Mouse (Mus musculus) ES-Bruce4 (cell line): ENCODE measurements around the gene Kcnq4. TPM values are rescaled to one million over a fixed set of nuclear protein-coding genes. Genes with fewer than 3 reads are reported as not detected.

Experiments used
- H3K27ac ChIP-seq: 2 replicates; pipeline ENCODE4 v1.5.1; 2012; ENCODE audit warnings: low read length, inconsistent platforms; ENCODE audit not compliant: insufficient read depth
- H3K27me3 ChIP-seq: 2 replicates; pipeline ENCODE4 v1.6.1; 2012; ENCODE audit warnings: mild to moderate bottlenecking, low read length, inconsistent platforms; ENCODE audit not compliant: control insufficient read depth, poor library complexity, insufficient read depth, severe bottlenecking
- H3K36me3 ChIP-seq: 2 replicates; pipeline ENCODE4 v1.6.1; 2012; ENCODE audit warnings: inconsistent platforms, mild to moderate bottlenecking, low read length, moderate library complexity; ENCODE audit not compliant: control insufficient read depth, poor library complexity, insufficient read depth, severe bottlenecking
- H3K4me1 ChIP-seq: one replicate; pipeline ENCODE4 v1.8.1; 2011; ENCODE audit warnings: low read length; ENCODE audit not compliant: control insufficient read depth, insufficient read depth
- H3K4me3 ChIP-seq: 2 replicates; pipeline ENCODE4 v1.5.1; 2011; ENCODE audit warnings: low read depth, mild to moderate bottlenecking, low read length
- H3K9ac ChIP-seq: 2 replicates; pipeline ENCODE4 v1.6.1; 2012; ENCODE audit warnings: low read depth, mild to moderate bottlenecking, inconsistent platforms; ENCODE audit not compliant: poor library complexity, severe bottlenecking
- H3K9me3 ChIP-seq: replicated peaks from 2 replicates; pipeline ENCODE4 v1.6.1; 2012; ENCODE audit warnings: mild to moderate bottlenecking, low read length, inconsistent platforms; ENCODE audit not compliant: control insufficient read depth, poor library complexity, insufficient read depth, severe bottlenecking
- CTCF ChIP-seq: IDR thresholded peaks from one replicate; pipeline ENCODE4 v1.8.1; 2011; ENCODE audit warnings: low read depth, low read length
- EP300 ChIP-seq: IDR thresholded peaks from 2 replicates; pipeline ENCODE4 v1.6.1; 2011; ENCODE audit warnings: low read depth, low read length; ENCODE audit not compliant: insufficient read depth
- POLR2A ChIP-seq: IDR thresholded peaks from one replicate; pipeline ENCODE4 v1.8.1; 2011; ENCODE audit warnings: low read length; ENCODE audit not compliant: insufficient read depth
- polyA plus RNA-seq: library from polyadenylated mRNA; stranded (reverse); fragments of >200 nt; gene quantifications from 2 replicates; pipeline ENCODE4 v1.2.4, GENCODE M21; 2011; ENCODE audit warnings: low read depth; ENCODE audit not compliant: missing spikeins, insufficient read depth, insufficient read length

Gene Kcnq4
- polyA plus RNA-seq, 1 experiment, result 3.2 TPM

DNA sequence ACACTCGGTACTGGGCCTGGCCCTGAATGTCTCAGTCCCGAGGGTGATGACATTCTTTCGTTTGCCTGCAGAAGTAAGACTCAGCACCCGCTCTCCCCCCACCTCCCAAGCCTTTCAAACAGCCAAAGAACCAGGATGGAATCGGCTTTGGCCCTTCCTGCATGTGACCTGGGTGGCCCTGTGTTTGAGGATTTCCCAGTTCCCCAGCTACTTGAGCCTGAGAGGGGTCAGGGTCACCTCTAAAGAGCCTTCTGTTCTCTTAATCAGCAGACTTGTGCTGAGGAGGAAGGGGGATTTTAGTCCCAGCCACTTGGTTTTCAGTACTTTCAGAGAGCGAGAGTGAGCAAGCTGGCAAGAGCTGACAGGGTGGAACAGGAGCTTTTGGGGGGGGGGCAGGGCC, 19.0 kb downstream of the Kcnq4 start:
- H3K27me3 ChIP-seq, result no peaks in the 10 kb centered on the region
- no peak overlapping the region for H3K9ac ChIP-seq
- no peaks in the 10 kb centered on the region for H3K9me3 ChIP-seq
- no peaks in the 10 kb centered on the region for H3K4me1 ChIP-seq
- TF ChIP-seq POLR2A, result no peak
- TF ChIP-seq EP300, result no peak
- no peak for TF ChIP-seq CTCF
- H3K36me3 ChIP-seq, result no peaks in the 10 kb centered on the region
- H3K27ac ChIP-seq, result no peak overlapping the region
- no peak overlapping the region for H3K4me3 ChIP-seq

DNA sequence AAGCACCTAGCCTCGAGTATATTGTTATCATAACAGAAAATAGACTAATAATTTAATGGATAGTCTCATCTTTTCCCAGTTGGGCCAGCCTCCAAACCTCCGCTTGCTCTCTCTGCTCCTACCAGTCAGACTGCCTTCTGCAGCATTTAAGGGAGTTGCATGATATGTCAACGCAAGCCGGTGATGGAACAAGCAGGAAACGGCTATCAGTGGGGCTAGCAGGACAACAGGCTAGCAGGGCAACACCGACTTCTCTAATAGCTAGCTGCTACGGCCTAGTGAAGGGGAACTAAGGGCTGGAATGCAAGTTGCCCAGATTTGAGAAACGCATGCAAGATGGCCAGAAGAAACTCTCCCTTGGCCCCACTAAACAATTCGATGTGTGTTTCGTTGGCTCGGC, 20.6 kb downstream of the Kcnq4 start:
- no peaks in the 10 kb centered on the region for H3K9me3 ChIP-seq
- H3K27ac ChIP-seq, result no peak overlapping the region
- no peaks in the 10 kb centered on the region for H3K36me3 ChIP-seq
- H3K27me3 ChIP-seq, result no peaks in the 10 kb centered on the region
- no peak overlapping the region for H3K4me3 ChIP-seq
- no peaks in the 10 kb centered on the region for H3K4me1 ChIP-seq
- H3K9ac ChIP-seq, result no peak overlapping the region
- TF ChIP-seq POLR2A (no peak), CTCF (no peak), EP300 (no peak)

DNA sequence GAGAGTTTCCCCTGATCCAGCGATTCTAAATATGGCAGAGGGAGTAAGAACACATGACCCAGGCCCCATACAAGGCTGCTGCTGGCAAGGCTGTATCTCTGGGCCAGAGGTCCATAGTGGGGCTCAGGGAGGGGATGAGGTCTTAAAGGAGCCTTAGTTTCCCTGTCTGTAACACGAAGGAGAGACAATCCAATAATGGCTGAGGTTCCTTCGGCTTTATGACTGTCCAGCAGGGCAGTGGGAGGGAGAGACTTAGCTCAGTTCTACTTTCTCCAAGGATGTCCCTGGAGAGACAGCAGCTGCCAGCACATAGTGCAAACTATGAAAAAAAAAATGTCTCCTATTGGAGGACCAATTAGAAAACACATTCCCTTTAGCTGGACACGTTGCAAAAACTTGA, 22.2 kb downstream of the Kcnq4 start:
- Histone ChIP-seq H3K4me1 (no peaks in the 10 kb centered on the region), H3K4me3 (no peak overlapping the region), H3K27ac (no peak overlapping the region)

DNA sequence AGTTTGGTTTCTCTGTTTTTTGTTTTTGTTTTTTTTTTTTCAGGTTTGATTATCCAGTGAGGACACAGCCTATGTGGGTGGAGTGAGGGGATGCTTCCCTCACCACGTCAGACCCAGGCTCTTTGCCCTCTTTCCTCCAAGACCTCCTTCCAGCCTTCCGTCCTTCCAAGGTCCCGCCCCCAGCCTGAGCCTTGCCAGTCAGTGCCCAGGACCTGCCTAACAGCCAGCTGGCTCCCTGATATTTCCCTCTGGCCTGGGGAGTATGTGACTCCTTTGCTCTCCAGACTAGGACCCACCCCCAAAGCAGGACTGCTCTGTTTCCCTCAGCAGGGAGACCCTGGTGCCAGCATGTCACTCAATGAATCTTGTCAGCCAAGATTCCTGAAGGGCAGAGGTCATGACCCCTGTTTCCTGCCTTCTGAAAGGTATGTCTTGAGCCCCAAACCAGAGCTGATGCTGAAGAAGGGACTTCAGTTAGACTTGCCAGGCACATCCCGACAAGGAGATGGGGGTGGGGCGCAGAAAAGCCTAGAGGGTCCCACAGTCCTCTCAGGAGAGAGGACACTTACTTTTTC, 22.8 kb downstream of the Kcnq4 start:
- TF ChIP-seq CTCF, result no peak
- TF ChIP-seq POLR2A, result no peak
- TF ChIP-seq EP300, result no peak
- Histone ChIP-seq H3K4me3 (no peak overlapping the region), H3K36me3 (no peaks in the 10 kb centered on the region), H3K27me3 (no peaks in the 10 kb centered on the region), H3K27ac (no peak overlapping the region), H3K9ac (no peak overlapping the region), H3K9me3 (no peaks in the 10 kb centered on the region), H3K4me1 (no peaks in the 10 kb centered on the region)

More for the DNA sequence above, 22.2 kb downstream of the Kcnq4 start:
- H3K36me3 ChIP-seq, result no peaks in the 10 kb centered on the region
- no peaks in the 10 kb centered on the region for H3K9me3 ChIP-seq
- no peaks in the 10 kb centered on the region for H3K27me3 ChIP-seq
- H3K9ac ChIP-seq, result no peak overlapping the region
- no peak for TF ChIP-seq EP300
- TF ChIP-seq POLR2A, result no peak
- no peak for TF ChIP-seq CTCF

DNA sequence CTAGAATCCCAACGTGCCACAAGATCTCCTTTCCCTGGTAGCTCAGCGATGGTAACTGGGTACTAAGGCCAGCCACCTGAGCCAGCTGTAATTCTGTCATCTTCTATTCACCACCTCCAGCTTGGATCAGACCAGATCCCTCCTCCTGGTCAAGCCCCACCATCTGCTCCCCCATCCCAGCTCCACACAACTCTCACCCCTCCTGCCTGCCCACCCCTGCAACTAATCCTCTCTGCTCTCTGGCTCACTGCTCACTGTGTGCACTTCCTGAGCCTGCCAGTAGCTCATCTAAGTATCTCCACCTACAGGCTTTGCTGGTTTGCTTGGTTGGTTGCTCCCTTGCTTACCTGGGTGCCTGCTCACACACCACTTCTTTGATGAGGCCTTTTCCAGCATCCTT, 26.8 kb downstream of the Kcnq4 start:
- Histone ChIP-seq H3K9ac (no peak overlapping the region), H3K27ac (no peak overlapping the region), H3K9me3 (no peaks in the 10 kb centered on the region), H3K4me3 (no peak overlapping the region), H3K27me3 (no peaks in the 10 kb centered on the region), H3K4me1 (no peaks in the 10 kb centered on the region), H3K36me3 (no peaks in the 10 kb centered on the region)
- TF ChIP-seq EP300, result no peak
- no peak for TF ChIP-seq CTCF
- no peak for TF ChIP-seq POLR2A

DNA sequence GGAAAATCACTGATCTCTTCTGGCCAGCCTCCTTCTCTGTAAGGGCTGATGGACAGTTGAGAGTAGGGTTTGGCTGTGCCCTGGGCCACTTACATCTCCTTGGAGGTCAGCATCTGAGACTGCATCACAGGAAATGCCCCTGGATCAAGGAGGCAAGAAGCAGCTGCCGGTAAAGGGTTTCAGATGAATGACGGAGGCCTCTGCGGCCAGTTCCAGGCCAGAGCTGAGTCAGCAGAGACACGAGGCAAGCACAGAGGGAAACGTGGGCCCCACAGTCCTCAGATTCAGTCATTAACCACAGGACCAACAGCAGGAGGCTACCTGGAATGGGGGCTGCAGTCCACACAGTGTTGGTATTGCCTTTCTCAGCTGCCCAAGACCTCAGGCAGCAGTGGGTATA, 29.3 kb downstream of the Kcnq4 start:
- Histone ChIP-seq H3K27me3 (no peaks in the 10 kb centered on the region), H3K36me3 (no peaks in the 10 kb centered on the region), H3K4me3 (no peak overlapping the region), H3K9ac (no peak overlapping the region), H3K9me3 (no peaks in the 10 kb centered on the region), H3K4me1 (no peaks in the 10 kb centered on the region), H3K27ac (no peak overlapping the region)
- TF ChIP-seq EP300 (no peak), CTCF (no peak), POLR2A (no peak)
